Mouse (Mus musculus) liver, postnatal 0 days (tissue): ENCODE results near the gene Slc2a8. TPM values are rescaled to one million over a fixed set of nuclear protein-coding genes. Genes with fewer than 3 reads are reported as not detected.
A peak's percentile ranks its signal among the peaks of the same experiment; 100 is the strongest.

ENCODE experiments used
- ATAC-seq: fragments of 200-750 bp; cut with Nextera tagmentation; 2 replicates; pipeline ENCODE4 v1.8.0; 2017; ENCODE audit warnings: mild to moderate bottlenecking, moderate library complexity
- DNase-seq: peaks from one replicate; pipeline ENCODE4 v3.0.0-alpha.2; 2016
- H3K27ac ChIP-seq: fragments of 300-500 bp; sonication (generic); 2 replicates; pipeline ENCODE4 v1.5.1; 2014; ENCODE audit warnings: antibody characterized with exemption, moderate library complexity, mild to moderate bottlenecking, low read depth
- H3K27me3 ChIP-seq: fragments of 300-500 bp; sonication (generic); 2 replicates; pipeline ENCODE4 v1.6.1; 2014; ENCODE audit warnings: low read length, control low read depth, mixed read lengths; ENCODE audit not compliant: insufficient read depth
- H3K36me3 ChIP-seq: fragments of 300-500 bp; sonication (generic); replicated peaks from 2 replicates; pipeline ENCODE4 v1.6.1; 2014; ENCODE audit warnings: mild to moderate bottlenecking, control low read depth, low read length, moderate library complexity, mixed read lengths; ENCODE audit not compliant: insufficient read depth
- H3K4me1 ChIP-seq: fragments of 300-500 bp; sonication (generic); 2 replicates; pipeline ENCODE4 v1.6.1; 2014; ENCODE audit warnings: antibody characterized with exemption, mild to moderate bottlenecking, control low read depth; ENCODE audit not compliant: insufficient read depth
- H3K4me2 ChIP-seq: fragments of 300-500 bp; sonication (generic); 2 replicates; pipeline ENCODE4 v1.6.1; 2014; ENCODE audit warnings: low read depth, mild to moderate bottlenecking, low read length, moderate library complexity, mixed read lengths
- H3K4me3 ChIP-seq: fragments of 300-500 bp; sonication (generic); 2 replicates; pipeline ENCODE4 v1.5.1; 2014; ENCODE audit warnings: low read depth, low read length
- H3K9ac ChIP-seq: fragments of 300-500 bp; sonication (generic); replicated peaks from 2 replicates; pipeline ENCODE4 v1.6.1; 2014; ENCODE audit warnings: mild to moderate bottlenecking, moderate library complexity
- H3K9me3 ChIP-seq: fragments of 300-500 bp; sonication (generic); 2 replicates; pipeline ENCODE4 v1.6.1; 2016; ENCODE audit warnings: mild to moderate bottlenecking, control low read depth, low read length, mixed read lengths
- CTCF ChIP-seq: sonication (generic); IDR thresholded peaks from 2 replicates; pipeline ENCODE4 v1.5.1; 2016; ENCODE audit warnings: antibody characterized with exemption, low read depth
- EP300 ChIP-seq: IDR thresholded peaks from 2 replicates; pipeline ENCODE4 v1.6.1; 2016; ENCODE audit warnings: antibody characterized with exemption, low read depth, mild to moderate bottlenecking
- WGBS: fragments of 180-500 bp; shearing (Covaris S2); extraction: QIAGEN DNeasy Blood & Tissue Kit; methylation state at CpG from one replicate; pipeline ENCODE4 v1.1.7; 2014; ENCODE audit not compliant: insufficient replicate concordance; 5-methylcytosine and 5-hydroxymethylcytosine counted together
- polyA plus RNA-seq: library from polyadenylated mRNA; unstranded; fragments of >200 nt; fragmentation: Nextera tagmentation; extraction: Ambion mirVana; gene quantifications from 2 replicates; pipeline ENCODE4 v1.2.1, GENCODE M21; 2015

The Slc2a8 gene
- polyA plus RNA-seq, 1 experiment from 2014 or later = 11.8 TPM

DNA sequence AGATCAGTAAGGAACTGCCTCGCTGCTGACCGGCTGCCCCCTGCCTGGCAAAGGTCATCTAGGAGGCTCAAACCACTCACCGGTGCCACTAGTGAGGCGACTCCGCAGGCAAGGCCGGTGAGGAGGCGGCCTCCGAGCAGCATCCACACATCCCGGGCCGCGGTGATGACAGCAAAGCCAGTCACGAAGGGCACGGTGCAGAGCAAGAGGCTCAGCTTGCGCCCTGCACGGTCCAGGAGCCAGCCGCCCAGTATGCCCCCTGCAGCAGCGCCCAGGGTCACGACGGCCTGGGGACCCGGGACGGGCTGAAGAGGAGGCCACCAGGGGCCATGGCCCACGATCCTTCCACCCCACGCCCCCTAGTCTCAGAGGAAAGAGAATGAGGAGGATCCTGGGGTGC, 602 bp downstream of the Slc2a8 start:
- Histone ChIP-seq H3K9ac (peak overlapping the region; percentile 87), H3K36me3 (no peaks in the 10 kb centered on the region), H3K27ac (0 out of 2 replicates have a peak overlapping the region, but pooled peaks have one; percentile 44), H3K27me3 (no peaks in the 10 kb centered on the region), H3K4me1 (peaks cover 24% of the 10 kb centered on the region), H3K9me3 (no peaks in the 10 kb centered on the region), H3K4me2 (peak overlapping the region; percentile 100), H3K4me3 (peak overlapping the region; percentile 76)
- ATAC-seq (peak; percentile 22; the same call in 1 of the 2 replicates), DNase-seq (peak; percentile 48)
- WGBS = 4% methylated on average over 23 of the region's 23 CpGs
- TF ChIP-seq EP300 (no peak), CTCF (no peak)

DNA sequence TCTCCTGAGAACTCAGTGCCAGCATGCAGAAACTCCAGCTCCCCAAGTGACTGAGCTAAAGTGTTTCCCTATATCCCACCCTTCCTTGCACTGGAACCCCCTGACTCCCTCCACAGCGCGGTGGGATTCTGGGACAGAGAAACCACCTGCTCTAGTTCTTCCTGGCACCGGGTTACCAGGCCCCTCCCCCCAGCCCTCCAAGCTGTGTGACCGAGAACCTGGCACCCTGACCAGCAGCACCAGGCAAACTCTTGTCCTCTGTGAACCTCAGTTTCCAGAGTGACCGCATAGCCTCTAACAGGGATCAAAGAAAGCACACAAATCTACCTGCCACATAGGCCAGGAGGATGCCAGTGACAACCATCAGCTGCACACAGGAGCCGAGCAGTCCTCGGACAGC, 2.2 kb downstream of the Slc2a8 start:
- Histone ChIP-seq H3K36me3 (no peaks in the 10 kb centered on the region), H3K9ac (no peak overlapping the region)
- 85% methylated on average over 7 of the region's 7 CpGs for WGBS

DNA sequence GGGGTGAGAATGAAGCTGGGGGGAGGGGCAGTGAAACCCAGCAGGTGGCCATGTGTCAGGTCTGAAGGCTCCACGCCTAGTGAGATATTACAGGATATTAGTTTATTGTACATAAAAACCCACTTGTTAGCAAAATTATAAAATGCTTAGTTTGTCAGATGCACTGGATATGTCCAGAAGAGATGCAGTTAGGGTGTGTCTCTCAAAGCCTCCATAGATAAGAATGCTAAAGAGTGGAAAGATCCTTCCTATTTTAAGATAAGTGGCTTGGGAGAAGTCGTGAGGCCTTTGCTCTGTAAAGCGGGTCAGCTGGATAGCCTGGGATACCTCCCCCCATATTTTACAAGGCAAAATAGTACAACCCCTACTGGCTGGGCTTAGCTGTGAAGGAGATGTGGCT, 3.2 kb downstream of the Slc2a8 start:
- no peak for ATAC-seq

More for the DNA sequence above, 2.2 kb downstream of the Slc2a8 start:
- Histone ChIP-seq H3K27me3 (no peaks in the 10 kb centered on the region), H3K27ac (no peak overlapping the region), H3K4me1 (peaks cover 24% of the 10 kb centered on the region), H3K4me2 (no peak overlapping the region), H3K4me3 (no peak overlapping the region), H3K9me3 (no peaks in the 10 kb centered on the region)
- no peak for ATAC-seq
- TF ChIP-seq CTCF = no peak
- no peak for TF ChIP-seq EP300
- no peak for DNase-seq

DNA sequence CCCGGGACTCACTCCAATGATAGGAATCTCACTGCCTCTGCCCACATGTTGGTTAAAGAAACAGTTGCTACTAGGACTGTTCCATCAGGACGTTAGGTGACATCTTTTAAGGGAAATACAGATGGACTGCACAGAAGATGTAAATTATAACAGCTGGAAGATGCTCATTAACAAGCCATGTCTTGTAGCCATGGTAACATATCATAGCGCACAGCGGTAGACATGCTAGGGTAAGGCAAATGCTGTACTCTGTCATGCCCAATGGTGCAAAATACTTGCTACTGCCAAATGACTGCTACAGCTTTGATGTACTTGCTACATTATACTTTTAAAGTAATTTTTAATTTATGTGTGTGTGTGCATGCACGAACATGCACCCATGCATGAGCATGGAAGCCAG, 4.8 kb downstream of the Slc2a8 start:
- Histone ChIP-seq H3K9ac (no peak overlapping the region), H3K4me1 (peaks cover 16% of the 10 kb centered on the region), H3K36me3 (peaks cover 10% of the 10 kb centered on the region; the same call in 1 of the 2 replicates), H3K9me3 (no peaks in the 10 kb centered on the region), H3K27me3 (no peaks in the 10 kb centered on the region), H3K4me3 (no peak overlapping the region), H3K4me2 (no peak overlapping the region), H3K27ac (no peak overlapping the region)
- DNase-seq (no peak), ATAC-seq (no peak)
- no peak for TF ChIP-seq CTCF
- TF ChIP-seq EP300 = no peak
- WGBS = 81% methylated on average over 5 of the region's 5 CpGs

More for the DNA sequence above, 3.2 kb downstream of the Slc2a8 start:
- H3K4me1 ChIP-seq = peaks cover 22% of the 10 kb centered on the region
- peaks cover 4% of the 10 kb centered on the region; the same call in 1 of the 2 replicates for H3K36me3 ChIP-seq
- H3K4me3 ChIP-seq = no peak overlapping the region
- TF ChIP-seq EP300 (no peak), CTCF (no peak)
- H3K9me3 ChIP-seq = no peaks in the 10 kb centered on the region
- H3K4me2 ChIP-seq = no peak overlapping the region
- no peak overlapping the region for H3K27ac ChIP-seq
- WGBS = 58% methylated on average over 3 of the region's 3 CpGs
- no peak for DNase-seq
- H3K27me3 ChIP-seq = no peaks in the 10 kb centered on the region
- no peak overlapping the region for H3K9ac ChIP-seq

DNA sequence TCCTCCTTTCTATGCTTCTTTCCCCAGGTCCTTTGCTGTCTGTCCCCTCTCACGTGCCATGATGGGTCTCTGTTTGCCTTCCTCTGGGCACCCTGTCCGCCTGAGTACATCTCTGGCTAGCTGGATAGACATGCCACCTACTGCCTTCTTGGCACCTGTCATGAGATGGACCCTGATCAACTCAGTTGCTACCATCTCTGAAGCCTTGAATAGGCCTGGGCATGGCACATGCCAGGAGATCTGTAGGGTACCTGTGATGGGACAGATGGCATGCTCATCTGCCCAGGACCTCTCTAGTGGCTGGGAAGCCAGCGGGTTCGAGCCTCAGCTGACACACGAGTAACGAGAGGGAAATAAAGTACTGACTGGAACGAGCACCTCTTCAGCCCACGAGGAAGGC, 7.7 kb downstream of the Slc2a8 start:
- no peaks in the 10 kb centered on the region for H3K27me3 ChIP-seq
- no peak for ATAC-seq
- H3K4me2 ChIP-seq = no peak overlapping the region
- peaks cover 5% of the 10 kb centered on the region for H3K4me1 ChIP-seq
- TF ChIP-seq EP300 (no peak), CTCF (no peak)
- H3K4me3 ChIP-seq = no peak overlapping the region
- H3K9ac ChIP-seq = no peak overlapping the region
- WGBS = 85% methylated on average over 8 of the region's 8 CpGs
- H3K27ac ChIP-seq = no peak overlapping the region
- H3K9me3 ChIP-seq = no peaks in the 10 kb centered on the region
- peaks cover 10% of the 10 kb centered on the region; the same call in 1 of the 2 replicates for H3K36me3 ChIP-seq
- no peak for DNase-seq

DNA sequence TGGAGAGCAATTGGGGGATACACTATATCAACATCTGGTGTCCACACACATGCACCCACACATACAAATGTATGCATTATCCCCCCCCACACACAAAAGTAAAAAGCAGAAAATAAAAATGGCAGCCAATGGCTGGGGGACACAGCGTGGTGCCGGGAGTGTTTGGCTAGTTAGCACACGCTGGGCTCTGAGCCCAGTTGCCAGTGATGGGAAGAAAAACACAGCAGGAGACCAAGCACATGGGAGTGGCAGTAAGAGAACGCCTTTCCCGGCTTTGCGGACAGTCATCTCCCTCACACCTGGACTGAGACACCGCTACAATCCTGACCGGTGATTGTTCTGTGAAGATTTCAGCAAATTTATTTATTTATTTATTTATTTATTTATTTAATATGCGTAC, 10.6 kb downstream of the Slc2a8 start:
- no peak for DNase-seq
- WGBS = 72% methylated on average over 9 of the region's 9 CpGs
- TF ChIP-seq EP300 = no peak
- no peak for TF ChIP-seq CTCF
- no peak for ATAC-seq
- Histone ChIP-seq H3K36me3 (peaks cover 10% of the 10 kb centered on the region; the same call in 1 of the 2 replicates), H3K27me3 (no peaks in the 10 kb centered on the region), H3K4me2 (no peak overlapping the region), H3K4me3 (no peak overlapping the region), H3K27ac (no peak overlapping the region), H3K9ac (no peak overlapping the region), H3K9me3 (no peaks in the 10 kb centered on the region), H3K4me1 (peaks cover 13% of the 10 kb centered on the region)

DNA sequence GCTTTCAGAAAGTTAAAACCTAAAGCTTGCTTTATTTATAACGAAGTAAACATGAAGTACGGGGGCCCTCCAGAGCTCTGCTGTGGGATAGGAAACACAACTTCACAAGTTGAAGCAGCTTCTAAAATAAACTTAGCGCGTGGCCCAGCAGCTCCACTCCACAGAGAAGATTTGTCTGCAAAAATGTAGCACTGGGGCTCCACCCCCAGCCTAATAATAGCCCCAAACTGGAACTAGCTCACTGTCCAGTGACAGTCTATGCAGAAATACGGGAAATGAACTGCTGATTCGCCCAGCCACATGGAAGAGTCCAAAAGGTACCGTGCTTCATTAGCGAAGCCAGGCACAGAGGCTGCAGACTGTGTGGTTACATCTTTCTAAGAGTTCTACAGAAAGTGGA, 12.6 kb downstream of the Slc2a8 start:
- no peak overlapping the region for H3K27ac ChIP-seq
- no peak overlapping the region for H3K4me2 ChIP-seq
- H3K4me3 ChIP-seq = no peak overlapping the region
- WGBS = 64% methylated on average over 8 of the region's 8 CpGs
- H3K36me3 ChIP-seq = peaks cover 14% of the 10 kb centered on the region
- no peak overlapping the region for H3K9ac ChIP-seq
- no peaks in the 10 kb centered on the region for H3K27me3 ChIP-seq
- DNase-seq = no peak
- peaks cover 31% of the 10 kb centered on the region for H3K4me1 ChIP-seq
- TF ChIP-seq EP300 (no peak), CTCF (no peak)
- H3K9me3 ChIP-seq = no peaks in the 10 kb centered on the region
- no peak for ATAC-seq
